8 mouse cellular contexts compared by ENCODE assay signal in the genomic region with DNA sequence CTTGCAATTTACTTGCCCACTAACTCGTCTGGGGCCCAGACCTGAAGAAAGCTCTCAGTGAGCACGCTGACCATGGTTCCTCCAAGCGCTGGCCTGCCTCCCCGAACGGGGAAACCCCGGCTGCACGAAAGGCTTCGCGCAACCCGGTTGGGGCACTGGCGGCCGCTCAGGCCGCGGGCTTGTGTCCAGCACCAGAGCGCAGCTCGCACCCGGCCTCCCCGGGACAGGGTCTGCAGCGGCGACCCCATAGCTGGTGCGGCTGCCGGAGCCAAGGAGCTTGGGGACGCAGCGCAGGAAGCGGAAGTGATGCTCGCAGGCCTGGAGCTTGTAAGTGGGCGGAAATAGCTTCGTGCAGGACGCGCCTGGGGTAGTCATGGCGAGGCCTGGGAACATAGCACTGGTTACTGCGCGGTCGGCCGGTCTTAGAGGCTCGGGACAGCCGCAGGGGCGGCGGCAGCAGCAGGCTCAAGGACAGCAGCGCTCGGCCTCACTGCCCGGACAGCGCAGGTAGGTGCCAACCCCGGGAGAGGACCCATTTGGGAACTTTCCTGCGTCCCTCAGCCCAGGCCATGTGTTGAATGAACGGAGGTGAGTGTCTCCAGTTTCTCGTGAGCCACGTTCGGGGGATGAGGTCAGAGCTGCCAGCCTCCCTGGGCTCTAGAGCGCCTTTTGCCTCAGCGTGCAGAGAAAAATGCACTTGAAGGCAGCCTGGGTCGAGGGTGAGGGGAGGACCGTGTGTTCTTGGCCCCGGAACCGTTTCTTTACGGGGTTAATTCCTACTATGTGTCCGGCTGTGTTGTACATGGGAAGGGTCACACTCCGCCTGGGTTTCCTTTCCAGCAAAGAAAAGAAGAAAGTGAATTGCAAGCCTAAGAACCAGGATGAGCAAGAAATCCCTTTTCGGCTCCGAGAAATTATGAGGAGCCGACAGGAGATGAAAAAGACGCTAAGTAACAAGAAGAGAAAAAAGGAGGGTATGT. TPM values are rescaled to one million over a fixed set of nuclear protein-coding genes. Genes with fewer than 3 reads are reported as not detected.
DNase-seq lines count a peak whose midpoint lies in the region; ATAC-seq lines count a peak whose summit lies in the region.

Oxld1 (minus strand) TSS at position 297 of the 980 bp plus-strand sequence.
Ccdc137 (plus strand) TSS at position 344 of the 980 bp plus-strand sequence.

- peak; percentile 57 for DNase-seq in WW6 (ENCODE audit: low read depth, low spot score)
- DNase-seq in cerebellum, postnatal 25 days, result peak; percentile 83 to 84
- DNase-seq in frontal cortex, postnatal 14 days (ENCODE audit: low spot score in 2 of 2), result peak; percentile 53 to 70
- peak; percentile 68 to 72 for DNase-seq in layer of hippocampus, postnatal 25 days (ENCODE audit: extremely low spot score in 1 of 2, low spot score in 1 of 2)
- DNase-seq in lung, postnatal 25 days (ENCODE audit: low spot score), result peak; percentile 74
- peak; percentile 94 for DNase-seq in retina, postnatal 1 day
- DNase-seq in thymus, postnatal 4 days, result peak; percentile 83

- peaks cover 34% of the 10 kb centered on the region for H3K36me3 ChIP-seq in hindbrain, embryonic 12.5 days

- H3K9ac ChIP-seq in hindbrain, embryonic 12.5 days, result peak within 1 kb of the TSS; percentile 87

- H3K4me1 ChIP-seq in hindbrain, embryonic 12.5 days, result peaks cover 20% of the 10 kb centered on the region

- H3K4me3 ChIP-seq in hindbrain, embryonic 12.5 days, result peak within 1 kb of the TSS; percentile 86

- no peaks in the 10 kb centered on the region for H3K9me3 ChIP-seq in hindbrain, embryonic 12.5 days (replicated peaks)

- H3K4me2 ChIP-seq in hindbrain, embryonic 12.5 days (replicated peaks), result peak within 1 kb of the TSS; percentile 81

- 5% methylated on average over 62 of the region's 62 CpGs for WGBS in hindbrain, embryonic 12.5 days

- peak within 1 kb of the TSS; percentile 82 for H3K27ac ChIP-seq in hindbrain, embryonic 12.5 days

- no peaks in the 10 kb centered on the region for H3K27me3 ChIP-seq in hindbrain, embryonic 12.5 days

- peak; percentile 92 for ATAC-seq in hindbrain, embryonic 12.5 days (ENCODE audit: low FRiP score)

RNA-seq across cellular contexts. Expression of gene Oxld1, which starts in this region (rescaled TPM):
- 10.6 and 11.3 TPM in 2 replicates for polyA plus RNA-seq in hindbrain, embryonic 12.5 days (2016; fragmentation: Nextera tagmentation; extraction: Ambion mirVana)
- 10 to 100 TPM; 15.5 to 16.2 TPM for total RNA-seq in layer of hippocampus, postnatal 25 days (2021)

RNA-seq across cellular contexts. Expression of gene Ccdc137, which starts in this region (rescaled TPM):
- polyA plus RNA-seq in hindbrain, embryonic 12.5 days (2016; fragmentation: Nextera tagmentation; extraction: Ambion mirVana), result 33.8 and 35.5 TPM in 2 replicates
- 10 to 100 TPM; 23.6 to 26.8 TPM for total RNA-seq in layer of hippocampus, postnatal 25 days (2021)

Comparison
In these comparisons a context has a peak if more than half of its experiments do, and no peak if none do; other contexts are left out.
1. Peak in every context shown above with its lines: DNase-seq, ATAC-seq, H3K4me3 ChIP-seq and H3K27ac ChIP-seq.